Comparison of ENCODE assay signal across 18 mouse cellular contexts in genomic region chr4:145047964-145048363, GRCm38 (mm10).
"Had no signal": no experiment of that assay in that cellular context is flagged by ENCODE, and none has a peak within 500 bp of the region (broad histone marks: within the 10 kb centered on the region; RNA-seq: fewer than 3 reads in every experiment).

No protein-coding gene starts in this region.

- H3K4me3 ChIP-seq: midbrain, embryonic 10.5 days; midbrain, embryonic 12.5 days; myocyte; neural tube, embryonic 13.5 days; neural tube, embryonic 15.5 days had no signal

- H3K9ac ChIP-seq: lung, embryonic 14.5 days; midbrain, embryonic 12.5 days; neural tube, embryonic 13.5 days; neural tube, embryonic 15.5 days had no signal

- H3K27ac ChIP-seq: midbrain, embryonic 10.5 days; midbrain, embryonic 12.5 days; neural tube, embryonic 13.5 days; neural tube, embryonic 15.5 days had no signal

- H3K4me1 ChIP-seq: midbrain, embryonic 10.5 days; neural tube, embryonic 15.5 days had no signal

- H3K4me2 ChIP-seq: lung, embryonic 14.5 days; midbrain, embryonic 12.5 days; neural tube, embryonic 13.5 days; neural tube, embryonic 15.5 days had no signal

- H3K27me3 ChIP-seq: midbrain, embryonic 12.5 days; neural tube, embryonic 13.5 days; neural tube, embryonic 15.5 days had no signal

- DNase-seq: lung, embryonic 14.5 days; lung, postnatal 10 days; lung, postnatal 4 days; midbrain, embryonic 14.5 days; retina, postnatal 1 day; right cerebral cortex, adult 18-20 months; right cerebral cortex, postnatal 25 days; right cerebral cortex, postnatal 4 days; spleen, adult 18-20 months; thymus, adult 18-20 months; thymus, postnatal 14 days; thymus, postnatal 36 days had no signal

- H3K9me3 ChIP-seq: midbrain, embryonic 10.5 days; midbrain, embryonic 12.5 days; neural tube, embryonic 13.5 days; neural tube, embryonic 15.5 days had no signal

- ATAC-seq: midbrain, embryonic 16.5 days had no signal
